Mouse (Mus musculus) adipose tissue, adult 10 weeks (tissue): Measurements from ENCODE around the gene 5430402E10Rik. TPM values are rescaled to one million over a fixed set of nuclear protein-coding genes. Genes with fewer than 3 reads are reported as not detected.

Experiments used
- polyA plus RNA-seq: library from polyadenylated mRNA; stranded (reverse); fragments of 350-450 nt; fragmentation: Illumina TruSeq; extraction: RNeasy Lipid Tissue Mini Kit (QIAGEN cat#74804); gene quantifications from one replicate; pipeline ENCODE4 v1.2.3, GENCODE M21; 2014; ENCODE audit warnings: low read depth, low replicate concordance

Gene 5430402E10Rik
- 0.88 TPM for polyA plus RNA-seq

DNA sequence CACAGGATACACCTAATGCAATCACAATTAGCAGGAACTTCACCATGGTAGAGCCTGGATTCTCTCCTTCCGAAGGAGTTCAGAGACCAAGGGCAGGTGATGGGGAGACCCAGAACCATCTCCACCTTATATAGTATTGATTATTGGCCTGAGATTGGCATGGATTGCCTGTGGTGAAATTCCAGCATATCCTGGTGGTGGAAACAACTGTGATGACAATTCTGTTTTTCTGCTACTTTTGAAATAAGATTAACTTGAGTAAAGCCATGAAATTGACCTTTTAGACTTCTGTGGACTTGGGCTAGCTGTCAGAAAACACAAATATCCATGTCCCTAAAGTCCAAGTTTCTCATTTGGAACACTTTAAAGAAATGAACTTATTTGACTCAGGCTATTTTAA is at the start of gene 5430402E10Rik:
Gene 5430402E10Rik (minus strand): TSS at position 101 of the 400 bp plus-strand sequence.

Other genes with a start within 250 kb of the 5430402E10Rik start
- gene Prkx, start 128.8 kb downstream of the 5430402E10Rik start, polyA plus RNA-seq = 16.2 TPM
- not detected for gene Pbsn, start 71.4 kb downstream of the 5430402E10Rik start, polyA plus RNA-seq
- gene Gm14744, start 60.3 kb downstream of the 5430402E10Rik start, polyA plus RNA-seq = 4.2 TPM
- gene Obp1a, start 166.3 kb upstream of the 5430402E10Rik start, polyA plus RNA-seq = not detected
- gene Gm5938, start 200.4 kb upstream of the 5430402E10Rik start, polyA plus RNA-seq = not detected